Mouse (Mus musculus): ENCODE data around the gene Dnah14.

Gene Dnah14

GRCm38 (mm10) chr1:181847396-181847795 is 271.0 kb downstream of the Dnah14 start:
- in situ Hi-C loops (cut with MboI; ENCODE audit: unreplicated experiment in 2 of 2), result loop anchor here (10.0 to 25.0 kb wide), 2 partner anchors 873 to 960 kb away; partner anchors contain the start of gene Lefty2 (in 1 of the 2)

GRCm38 (mm10) chr1:181848210-181848609 is 271.9 kb downstream of the Dnah14 start:
- in situ Hi-C loops (cut with MboI; ENCODE audit: unreplicated experiment in 2 of 2), result loop anchor here (10.0 to 25.0 kb wide), 2 partner anchors 873 to 961 kb away; partner anchors contain the start of gene Lefty2 (in 1 of the 2)

DNA sequence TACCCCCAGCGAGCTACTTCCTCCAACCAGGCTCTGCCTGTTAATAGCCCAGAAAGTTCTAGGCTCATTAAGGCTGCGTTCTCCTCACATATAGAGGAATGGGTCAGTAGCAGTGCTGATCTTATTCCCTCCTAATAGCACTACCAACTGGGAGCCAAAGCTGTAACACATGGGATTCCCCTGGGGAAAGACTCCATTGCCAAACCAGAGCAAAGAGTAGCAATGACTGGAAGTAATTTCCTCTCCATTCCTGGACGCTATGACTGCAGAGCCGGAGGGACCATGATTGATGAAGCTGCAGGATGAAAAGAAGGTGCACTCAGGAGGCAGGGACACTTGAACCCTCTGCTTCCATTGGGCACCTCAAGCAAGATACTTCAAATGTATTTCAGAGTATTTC is 274.1 kb downstream of the Dnah14 start:
- in situ Hi-C loops (cut with MboI; ENCODE audit: unreplicated experiment in 2 of 2), result loop anchor here in 1 of 2 experiments (25.0 kb wide), 2 partner anchors 688 to 938 kb away; partner anchors contain the start of gene Pycr2

- in situ Hi-C loops (cut with MboI; ENCODE audit: unreplicated experiment in 2 of 2), result loop anchor here in 1 of 2 experiments (25.0 kb wide), 2 partner anchors 689 to 939 kb away; partner anchors contain the start of gene Pycr2
Measured at GRCm38 (mm10) chr1:181851521-181852310, 275.4 kb downstream of the Dnah14 start.

GRCm38 (mm10) chr1:181852466-181852865 is 276.1 kb downstream of the Dnah14 start:
- in situ Hi-C loops (cut with MboI; ENCODE audit: unreplicated experiment in 2 of 2), result loop anchor here in 1 of 2 experiments (25.0 kb wide), 2 partner anchors 690 to 940 kb away; partner anchors contain the start of gene Pycr2

GRCm38 (mm10) chr1:181853081-181853736 is 276.9 kb downstream of the Dnah14 start:
- in situ Hi-C loops (cut with MboI; ENCODE audit: unreplicated experiment in 2 of 2), result loop anchor here in 1 of 2 experiments (25.0 kb wide), 2 partner anchors 691 to 941 kb away; partner anchors contain the start of gene Pycr2

DNA sequence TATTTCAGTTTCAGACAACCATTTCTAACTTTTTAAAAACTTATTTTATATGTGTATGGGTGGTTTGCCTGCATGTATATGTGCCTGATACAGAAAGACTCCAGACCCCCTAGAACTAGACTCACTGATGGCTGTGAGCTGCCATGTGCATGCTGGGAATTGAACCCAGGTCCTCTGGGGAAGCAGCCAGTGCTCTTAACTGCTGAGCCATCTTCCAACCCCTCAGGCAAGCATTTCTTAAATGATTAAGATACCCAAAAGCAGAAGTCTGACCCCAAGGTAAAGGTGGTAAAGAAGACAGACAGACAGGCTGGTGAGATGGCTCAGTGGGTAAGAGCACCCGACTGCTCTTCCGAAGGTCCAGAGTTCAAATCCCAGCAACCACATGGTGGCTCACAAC is 278.5 kb downstream of the Dnah14 start:
- in situ Hi-C loops (cut with MboI; ENCODE audit: unreplicated experiment in 2 of 2), result loop anchor here in 1 of 2 experiments (25.0 kb wide), 2 partner anchors 693 to 943 kb away; partner anchors contain the start of gene Pycr2

DNA sequence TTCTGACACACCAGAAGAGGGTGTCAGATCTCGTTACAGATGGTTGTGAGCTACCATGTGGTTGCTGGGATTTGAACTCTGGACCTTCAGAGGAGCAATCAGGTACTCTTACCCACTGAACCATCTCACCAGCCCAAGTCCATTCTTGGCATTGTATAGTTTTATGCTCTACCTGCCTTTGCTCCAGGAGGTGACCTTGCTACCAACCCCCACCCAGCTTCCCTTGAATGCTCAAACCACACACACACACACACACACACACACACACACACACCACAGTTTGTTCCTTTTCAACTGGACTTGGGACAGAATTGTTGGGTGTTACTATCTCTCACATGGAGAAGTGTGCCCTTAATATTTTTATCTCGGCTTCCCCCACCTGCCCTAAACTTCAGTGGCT is 280.0 kb downstream of the Dnah14 start:
- in situ Hi-C loops (cut with MboI; ENCODE audit: unreplicated experiment in 2 of 2), result loop anchor here in 1 of 2 experiments (25.0 kb wide), 2 partner anchors 694 to 944 kb away; partner anchors contain the start of gene Pycr2

DNA sequence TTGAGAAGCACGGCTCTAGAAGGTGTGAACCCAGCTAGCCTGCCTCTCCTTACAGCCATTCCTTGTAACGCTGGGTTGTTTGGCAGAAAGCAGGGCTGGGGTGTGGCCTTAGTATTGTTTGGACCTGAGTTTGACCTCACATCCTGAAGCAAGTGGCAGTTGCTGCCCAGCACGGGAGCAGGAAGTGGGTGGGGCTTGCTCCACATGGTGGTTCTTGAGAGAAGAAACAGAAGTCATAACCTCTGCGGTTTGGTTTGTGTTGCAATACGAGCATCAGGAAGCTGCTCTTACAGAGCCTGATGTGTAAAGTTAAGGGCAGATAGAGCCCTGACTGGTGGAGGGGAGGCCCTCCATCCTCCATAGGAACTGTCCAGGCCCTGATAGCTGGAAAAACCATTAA is 284.3 kb downstream of the Dnah14 start:
- in situ Hi-C loops (cut with MboI; ENCODE audit: unreplicated experiment in 2 of 2), result loop anchor here in 1 of 2 experiments (25.0 kb wide), 2 partner anchors 698 to 948 kb away; partner anchors contain the start of gene Pycr2

DNA sequence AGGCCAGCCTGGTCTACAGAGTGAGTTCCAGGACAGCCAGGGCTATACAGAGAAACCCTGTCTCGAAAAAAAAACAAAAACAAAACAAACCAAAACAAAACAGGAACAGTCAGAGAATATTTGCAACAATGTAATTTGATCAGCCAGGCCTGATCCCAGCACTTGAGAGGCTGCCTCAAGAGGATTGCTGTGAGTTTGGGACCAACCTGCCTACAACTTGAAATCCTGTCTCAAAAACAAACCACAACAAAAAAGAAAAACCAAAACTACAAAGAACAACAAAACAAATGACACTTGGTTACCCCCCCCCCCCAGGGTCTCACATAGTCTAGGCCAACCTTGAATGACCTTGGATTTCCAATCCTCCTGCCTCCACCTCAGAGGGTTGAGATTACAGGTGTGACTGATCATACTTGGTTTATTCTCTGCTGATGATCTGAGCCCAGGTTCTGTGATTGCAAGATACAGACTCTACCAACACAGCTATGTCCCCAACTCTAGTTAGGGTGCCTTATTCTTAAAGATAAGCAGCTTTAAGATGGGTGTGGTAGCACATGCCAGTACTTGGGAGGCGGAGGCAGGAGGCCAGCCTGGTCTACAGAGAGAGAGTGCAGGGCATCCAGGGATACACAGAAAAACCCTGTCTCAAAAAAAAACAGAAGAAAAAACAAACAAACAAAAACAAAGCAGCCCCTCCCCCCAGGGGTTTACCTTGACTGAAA is 285.0 kb downstream of the Dnah14 start:
- in situ Hi-C loops (cut with MboI; ENCODE audit: unreplicated experiment in 2 of 2), result loop anchor here in 1 of 2 experiments (25.0 kb wide), 2 partner anchors 699 to 949 kb away; partner anchors contain the start of gene Pycr2

- in situ Hi-C loops (cut with MboI; ENCODE audit: unreplicated experiment in 2 of 2), result loop anchor here in 1 of 2 experiments (25.0 kb wide), 2 partner anchors 701 to 951 kb away; partner anchors contain the start of gene Pycr2
Measured at GRCm38 (mm10) chr1:181862676-181863374, 286.5 kb downstream of the Dnah14 start.

- in situ Hi-C loops (cut with MboI; ENCODE audit: unreplicated experiment in 2 of 2), result loop anchor here in 1 of 2 experiments (25.0 kb wide), 2 partner anchors 701 to 951 kb away; partner anchors contain the start of gene Pycr2
Measured at GRCm38 (mm10) chr1:181863431-181863830, 287.1 kb downstream of the Dnah14 start.
